Mouse (Mus musculus) activated CD4-positive, CD25-positive, alpha-beta regulatory T cell, adult 9 weeks (primary cell): ENCODE data around the gene Cpne4. TPM values are rescaled to one million over a fixed set of nuclear protein-coding genes. Genes with fewer than 3 reads are reported as not detected.

Experiments
- polyA plus RNA-seq: library from polyadenylated mRNA; unstranded; fragments of 100-300 nt; shearing (Covaris generic); gene quantifications from one replicate; pipeline ENCODE4 v1.2.1, GENCODE M21; 2017

Cpne4 gene
- polyA plus RNA-seq = not detected

GRCm38 (mm10) chr9:104546986-104547385 lies at the start of gene Cpne4:
Cpne4 (plus strand) TSS chr9:104547286.

GRCm38 (mm10) chr9:105053147-105053557 lies 506.1 kb downstream of the Cpne4 start, which contains the start of gene Mrpl3:
Mrpl3 (plus strand) TSS chr9:105053239.

Other genes starting within 250 kb of the Cpne4 start
- gene Acpp, start 209.5 kb upstream of the Cpne4 start, polyA plus RNA-seq = 5.1 TPM